Mouse (Mus musculus) frontal cortex, adult (tissue): ENCODE results near the gene Pcyt2.

Experiments
- ATAC-seq: cut with Nextera tagmentation; 2 replicates; pipeline ENCODE4 v1.9.2; 2017; ENCODE audit warnings: mild to moderate bottlenecking, moderate library complexity, mixed read lengths; ENCODE audit not compliant: low TSS enrichment

Gene Pcyt2

DNA sequence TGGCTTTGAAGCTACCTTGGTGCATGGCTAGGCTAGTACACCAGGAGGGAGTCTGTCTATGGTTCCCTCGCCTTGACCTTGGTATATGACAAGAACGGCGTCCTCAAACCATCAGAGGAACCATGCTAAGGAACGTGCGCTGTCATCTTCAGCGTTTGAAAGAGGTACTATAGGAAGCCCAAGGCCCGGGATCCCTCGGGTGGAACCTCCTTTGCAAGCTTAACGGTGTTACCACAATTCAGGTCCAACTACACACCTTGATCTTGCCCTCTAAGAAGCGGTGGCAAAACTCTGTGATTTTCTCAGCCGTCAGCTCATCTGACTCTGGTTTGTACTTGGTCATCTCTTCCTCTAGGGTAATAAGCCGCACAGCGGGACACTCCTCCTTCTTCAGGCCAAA, 54.8 kb downstream of the Pcyt2 start:
- ATAC-seq, result no peak

DNA sequence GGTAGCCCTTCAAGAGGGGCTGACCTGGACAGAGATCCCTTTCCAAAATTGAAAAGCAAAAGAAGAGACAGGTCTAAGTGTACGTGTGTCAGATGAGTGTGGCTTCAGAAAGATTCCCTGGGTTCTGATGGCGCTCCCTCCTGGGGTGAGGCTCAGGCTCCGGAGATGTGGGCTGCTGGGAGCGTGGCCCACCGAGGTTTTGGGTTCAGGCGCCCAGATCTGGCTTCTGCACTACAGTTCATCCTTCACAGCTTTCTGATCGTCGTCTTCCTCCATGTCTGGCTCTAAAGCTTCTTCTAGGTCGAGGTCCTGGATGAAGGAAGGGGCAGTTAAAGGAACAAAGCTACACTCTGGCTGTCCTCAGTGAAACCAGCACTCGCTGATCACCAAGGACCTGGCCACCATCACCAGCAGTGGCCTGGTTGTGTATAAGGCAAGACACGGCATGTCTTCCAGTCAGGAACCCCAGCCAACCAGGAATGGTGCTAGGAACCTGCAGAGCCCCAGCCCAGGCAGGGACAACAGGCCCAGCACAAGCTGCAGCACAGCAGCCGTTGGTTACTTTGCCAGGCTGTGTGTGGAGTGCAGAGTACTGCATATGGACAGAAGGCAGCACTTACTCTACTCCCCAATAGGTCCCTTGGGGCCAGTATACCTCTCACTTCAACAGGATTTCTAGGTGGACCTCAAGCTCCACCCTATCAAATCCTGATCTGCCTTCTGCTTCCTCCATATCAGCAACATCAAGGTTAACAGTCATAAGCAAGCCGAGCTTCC, 56.6 kb downstream of the Pcyt2 start:
- no peak for ATAC-seq
